Mouse (Mus musculus) stomach, embryonic 15.5 days (tissue): ENCODE results near the gene Supt3. TPM values are rescaled to one million over a fixed set of nuclear protein-coding genes. Genes with fewer than 3 reads are reported as not detected.

Experiments used
- ATAC-seq: fragments of 200-750 bp; cut with Nextera tagmentation; 2 replicates; pipeline ENCODE4 v1.8.0; 2017; ENCODE audit warnings: low read depth, moderate number of reproducible peaks, moderate TSS enrichment; ENCODE audit not compliant: insufficient read depth, low FRiP score
- H3K27ac ChIP-seq: fragments of 300-500 bp; sonication (generic); 2 replicates; pipeline ENCODE4 v1.5.1; 2015; ENCODE audit warnings: mild to moderate bottlenecking, inconsistent platforms
- H3K27me3 ChIP-seq: fragments of 300-500 bp; sonication (generic); replicated peaks from 2 replicates; pipeline ENCODE4 v1.6.1; 2015; ENCODE audit warnings: inconsistent platforms
- H3K36me3 ChIP-seq: fragments of 300-500 bp; sonication (generic); 2 replicates; pipeline ENCODE4 v1.6.1; 2015; ENCODE audit warnings: inconsistent platforms
- H3K4me1 ChIP-seq: fragments of 300-500 bp; sonication (generic); 2 replicates; pipeline ENCODE4 v1.6.1; 2015; ENCODE audit warnings: inconsistent platforms
- H3K4me2 ChIP-seq: fragments of 300-500 bp; sonication (generic); 2 replicates; pipeline ENCODE4 v1.6.1; 2015; ENCODE audit warnings: mild to moderate bottlenecking, inconsistent platforms
- H3K4me3 ChIP-seq: fragments of 300-500 bp; sonication (generic); replicated peaks from 2 replicates; pipeline ENCODE4 v1.5.1; 2015; ENCODE audit warnings: inconsistent platforms
- H3K9ac ChIP-seq: fragments of 300-500 bp; sonication (generic); 2 replicates; pipeline ENCODE4 v1.6.1; 2015; ENCODE audit warnings: inconsistent platforms
- H3K9me3 ChIP-seq: fragments of 300-500 bp; sonication (generic); 2 replicates; pipeline ENCODE4 v1.6.1; 2016; ENCODE audit warnings: inconsistent platforms
- WGBS: fragments of 180-500 bp; shearing (Covaris S2); methylation state at CpG from one replicate; pipeline ENCODE4 v1.1.7; 2015; 5-methylcytosine and 5-hydroxymethylcytosine counted together
- polyA plus RNA-seq: library from polyadenylated mRNA; unstranded; fragments of >200 nt; fragmentation: Nextera tagmentation; extraction: Ambion mirVana; gene quantifications from 2 replicates; pipeline ENCODE4 v1.2.1, GENCODE M21; 2015

The Supt3 gene
- polyA plus RNA-seq, 1 experiment from 2014 or later = 20.2 TPM

- no peaks in the 10 kb centered on the region for H3K9me3 ChIP-seq
- H3K4me1 ChIP-seq = peaks cover 4% of the 10 kb centered on the region; the same call in 1 of the 2 replicates
- H3K27ac ChIP-seq = no peak overlapping the region
- no peak overlapping the region for H3K4me3 ChIP-seq
- H3K36me3 ChIP-seq = no peaks in the 10 kb centered on the region
- no peak overlapping the region for H3K9ac ChIP-seq
- 77% methylated on average over 6 of the region's 6 CpGs for WGBS
- H3K27me3 ChIP-seq = no peaks in the 10 kb centered on the region
- H3K4me2 ChIP-seq = no peak overlapping the region
- no peak for ATAC-seq
Observed at GRCm38 (mm10) chr17:45160651-45161050, 383.7 kb downstream of the Supt3 start.

GRCm38 (mm10) chr17:45165741-45166140 is 388.8 kb downstream of the Supt3 start:
- H3K4me2 ChIP-seq = no peak overlapping the region
- peak; percentile 78; the same call in 1 of the 2 replicates for ATAC-seq

More at GRCm38 (mm10) chr17:45165741-45166140, 388.8 kb downstream of the Supt3 start:
- Histone ChIP-seq H3K27ac (no peak overlapping the region), H3K4me1 (peaks cover 4% of the 10 kb centered on the region; the same call in 1 of the 2 replicates), H3K4me3 (no peak overlapping the region), H3K9me3 (no peaks in the 10 kb centered on the region), H3K36me3 (no peaks in the 10 kb centered on the region), H3K9ac (no peak overlapping the region), H3K27me3 (no peaks in the 10 kb centered on the region)
- 13% methylated on average over 4 of the region's 4 CpGs for WGBS

Other genes starting within 250 kb of the Supt3 start
- 1.0 TPM in 2 replicates for gene Runx2, start 37.6 kb downstream of the Supt3 start, polyA plus RNA-seq